Mouse (Mus musculus) CH12.LX (cell line): ENCODE results near the gene Tfe3. TPM values are rescaled to one million over a fixed set of nuclear protein-coding genes. Genes with fewer than 3 reads are reported as not detected.

ENCODE experiments used
- DNase-seq: peaks from one replicate; pipeline ENCODE4 v3.0.0-alpha.2; 2013; ENCODE audit errors: extremely low read depth
- H3K27ac ChIP-seq: 2 replicates; pipeline ENCODE4 v1.5.1; 2012; ENCODE audit warnings: low read depth, mild to moderate bottlenecking, control low read depth, moderate library complexity; ENCODE audit not compliant: insufficient read depth
- H3K27me3 ChIP-seq: replicated peaks from 2 replicates; pipeline ENCODE3; 2012; ENCODE audit warnings: inconsistent platforms
- H3K36me3 ChIP-seq, 2 experiments: replicated peaks in 1 of 2; 2 replicates each; pipeline versions ENCODE3 to v1.6.1; 2012; ENCODE audit warnings: inconsistent platforms in 1 of 2, low read length in 1 of 2, mild to moderate bottlenecking in 1 of 2, mixed read lengths in 1 of 2, moderate library complexity in 1 of 2; ENCODE audit not compliant: control insufficient read depth in 1 of 2, insufficient read depth in 1 of 2
- H3K4me1 ChIP-seq, 2 experiments: 2 replicates each; pipeline ENCODE4 v1.6.1; 2012; ENCODE audit warnings: inconsistent platforms in 1 of 2, moderate library complexity in 1 of 2; ENCODE audit not compliant: insufficient read depth in 2 of 2, control insufficient read depth in 1 of 2
- H3K4me2 ChIP-seq: 2 replicates; pipeline ENCODE4 v1.6.1; 2012; ENCODE audit warnings: low read depth, mild to moderate bottlenecking, control low read depth; ENCODE audit not compliant: poor library complexity, insufficient read depth, severe bottlenecking
- H3K4me3 ChIP-seq, 3 experiments: fragments of 150-350 bp in 1 of 3; sonication (generic) in 1 of 3; replicated peaks in 1 of 3; 2 replicates each; pipeline versions ENCODE3 to v1.5.1; 2011 to 2012; ENCODE audit warnings: low read depth in 2 of 3, low read length in 2 of 3, mild to moderate bottlenecking in 2 of 3, moderate library complexity in 2 of 3, control low read depth in 1 of 3, improper control_type of control experiment in 1 of 3, inconsistent platforms in 1 of 3, mixed read lengths in 1 of 3; ENCODE audit not compliant: poor library complexity in 1 of 3
- H3K79me2 ChIP-seq: replicated peaks from 2 replicates; pipeline ENCODE4 v1.6.1; 2012; ENCODE audit warnings: mild to moderate bottlenecking, moderate library complexity; ENCODE audit not compliant: control insufficient read depth, poor library complexity, insufficient read depth, severe bottlenecking; ENCODE audit errors: extremely low read depth
- H3K9ac ChIP-seq: 2 replicates; pipeline ENCODE4 v1.6.1; 2012; ENCODE audit warnings: low read depth, mild to moderate bottlenecking, control low read depth, moderate library complexity; ENCODE audit not compliant: insufficient read depth
- H3K9me3 ChIP-seq: replicated peaks from 2 replicates; pipeline ENCODE3; 2012; ENCODE audit warnings: low read length, inconsistent platforms, mixed read lengths
- BHLHE40 ChIP-seq: IDR thresholded peaks from 2 replicates; pipeline ENCODE4 v1.6.1; 2011; ENCODE audit warnings: mild to moderate bottlenecking, low read depth, low read length, improper control_type of control experiment
- CHD2 ChIP-seq: IDR thresholded peaks from 2 replicates; pipeline ENCODE4 v1.6.1; 2011; ENCODE audit warnings: low read length, improper control_type of control experiment
- CTCF ChIP-seq, 2 experiments: IDR thresholded peaks in 1 of 2; conservative IDR thresholded peaks in 1 of 2; 2 replicates each; pipeline ENCODE4 v1.5.1; 2011 to 2012; ENCODE audit warnings: low read depth in 2 of 2, low read length in 2 of 2, improper control_type of control experiment in 1 of 2, inconsistent platforms in 1 of 2, mild to moderate bottlenecking in 1 of 2, moderate library complexity in 1 of 2
- E2F4 ChIP-seq: IDR thresholded peaks from 2 replicates; pipeline ENCODE4 v1.6.1; 2011; ENCODE audit warnings: low read depth, low read length, improper control_type of control experiment; ENCODE audit not compliant: insufficient replicate concordance
- ETS1 ChIP-seq: conservative IDR thresholded peaks from 2 replicates; pipeline ENCODE4 v1.6.1; 2012; ENCODE audit warnings: low read depth, mild to moderate bottlenecking, inconsistent platforms, low read length, improper control_type of control experiment, moderate library complexity
- GABPA ChIP-seq: IDR thresholded peaks from 2 replicates; pipeline ENCODE4 v1.6.1; 2012; ENCODE audit warnings: low read depth, low read length, improper control_type of control experiment, inconsistent platforms; ENCODE audit not compliant: insufficient replicate concordance
- HCFC1 ChIP-seq: IDR thresholded peaks from 2 replicates; pipeline ENCODE4 v1.6.1; 2012; ENCODE audit warnings: low read depth, mild to moderate bottlenecking, inconsistent platforms, low read length, improper control_type of control experiment
- IRF4 ChIP-seq: IDR thresholded peaks from 2 replicates; pipeline ENCODE4 v1.6.1; 2014; ENCODE audit warnings: low read depth, mild to moderate bottlenecking, inconsistent platforms, low read length, improper control_type of control experiment
- JUN ChIP-seq: IDR thresholded peaks from 2 replicates; pipeline ENCODE4 v1.6.1; 2011; ENCODE audit warnings: low read depth, mild to moderate bottlenecking, low read length, improper control_type of control experiment, moderate library complexity; ENCODE audit not compliant: insufficient read depth
- JUND ChIP-seq: conservative IDR thresholded peaks from 2 replicates; pipeline ENCODE4 v1.6.1; 2011; ENCODE audit warnings: low read depth, low read length, improper control_type of control experiment
- KAT2A ChIP-seq: IDR thresholded peaks from 2 replicates; pipeline ENCODE4 v1.6.1; 2012; ENCODE audit warnings: low read length, improper control_type of control experiment, inconsistent platforms; ENCODE audit not compliant: insufficient replicate concordance
- MAFK ChIP-seq: IDR thresholded peaks from 2 replicates; pipeline ENCODE4 v1.6.1; 2011; ENCODE audit warnings: low read length, improper control_type of control experiment; ENCODE audit not compliant: insufficient replicate concordance
- MAZ ChIP-seq: IDR thresholded peaks from 2 replicates; pipeline ENCODE4 v1.6.1; 2012; ENCODE audit warnings: low read depth, mild to moderate bottlenecking, inconsistent platforms, low read length, improper control_type of control experiment, moderate library complexity
- MXI1 ChIP-seq: IDR thresholded peaks from 2 replicates; pipeline ENCODE4 v1.6.1; 2011; ENCODE audit warnings: mild to moderate bottlenecking, low read depth, low read length, improper control_type of control experiment
- MYC ChIP-seq: IDR thresholded peaks from 2 replicates; pipeline ENCODE4 v1.6.1; 2011; ENCODE audit warnings: low read depth, mild to moderate bottlenecking, improper control_type of control experiment, low read length
- NRF1 ChIP-seq: IDR thresholded peaks from 2 replicates; pipeline ENCODE4 v1.6.1; 2014; ENCODE audit warnings: low read depth, mild to moderate bottlenecking, inconsistent platforms, low read length, improper control_type of control experiment, moderate library complexity
- POLR2A ChIP-seq: IDR thresholded peaks from 2 replicates; pipeline ENCODE4 v1.6.1; 2011; ENCODE audit warnings: low read depth, mild to moderate bottlenecking, improper control_type of control experiment, low read length
- POLR2AphosphoS2 ChIP-seq: IDR thresholded peaks from 2 replicates; pipeline ENCODE4 v1.6.1; 2011; ENCODE audit warnings: low read depth, low read length, improper control_type of control experiment
- RAD21 ChIP-seq: IDR thresholded peaks from 2 replicates; pipeline ENCODE4 v1.6.1; 2011; ENCODE audit warnings: low read depth, mild to moderate bottlenecking, low read length, improper control_type of control experiment, moderate library complexity
- RCOR1 ChIP-seq: conservative IDR thresholded peaks from 2 replicates; pipeline ENCODE4 v1.6.1; 2012; ENCODE audit warnings: low read depth, mild to moderate bottlenecking, inconsistent platforms, low read length, improper control_type of control experiment
- SMC3 ChIP-seq: IDR thresholded peaks from 2 replicates; pipeline ENCODE4 v1.6.1; 2011; ENCODE audit warnings: low read depth, low read length, improper control_type of control experiment
- TBP ChIP-seq: conservative IDR thresholded peaks from 2 replicates; pipeline ENCODE4 v1.6.1; 2011; ENCODE audit warnings: low read depth, low read length, improper control_type of control experiment
- UBTF ChIP-seq: IDR thresholded peaks from 2 replicates; pipeline ENCODE4 v1.6.1; 2012; ENCODE audit warnings: low read depth, mild to moderate bottlenecking, inconsistent platforms, low read length, improper control_type of control experiment, moderate library complexity
- USF1 ChIP-seq: IDR thresholded peaks from 2 replicates; pipeline ENCODE4 v1.6.1; 2014; ENCODE audit warnings: low read depth, mild to moderate bottlenecking, inconsistent platforms, low read length, improper control_type of control experiment
- ZKSCAN1 ChIP-seq: IDR thresholded peaks from 2 replicates; pipeline ENCODE4 v1.6.1; 2012; ENCODE audit warnings: low read depth, inconsistent platforms, low read length, improper control_type of control experiment, borderline replicate concordance
- ZMIZ1 ChIP-seq: IDR thresholded peaks from 2 replicates; pipeline ENCODE4 v1.6.1; 2012; ENCODE audit warnings: low read depth, mild to moderate bottlenecking, inconsistent platforms, low read length, improper control_type of control experiment
- ZNF384 ChIP-seq: IDR thresholded peaks from 2 replicates; pipeline ENCODE4 v1.6.1; 2012; ENCODE audit warnings: low read depth, low read length, improper control_type of control experiment, inconsistent platforms
- dilution Hi-C: fragments of 300-500 bp; cut with MboI; formaldehyde crosslinking; loops from 2 replicates; pipeline ENCODE4 v1.14.3; 2020; ENCODE audit warnings: low sequenced_read_pairs; ENCODE audit not compliant: extremely low pct_unique_long_range_greater_than_20kb, extremely low pct_ligation_motif_present
- in situ Hi-C: fragments of 300-500 bp; cut with MboI; formaldehyde crosslinking; loops from 3 replicates; pipeline ENCODE4 v1.14.3; 2019; ENCODE audit warnings: low sequenced_read_pairs, low pct_ligation_motif_present, low pct_unique_long_range_greater_than_20kb, mixed read lengths
- polyA plus RNA-seq: library from polyadenylated mRNA; unstranded; fragments of >175 nt; gene quantifications from 2 replicates; pipeline ENCODE4 v1.2.1, GENCODE M21; 2012; ENCODE audit warnings: low read depth; ENCODE audit not compliant: insufficient read length
- total RNA-seq, 2 experiments: library from RNA; depleted of rRNA; stranded (reverse); fragments of 300-350 nt in 1 of 2; fragments of >200 nt in 1 of 2; gene quantifications; 2 replicates each; pipeline ENCODE4 v1.2.3; 2012 to 2014

Tfe3 gene
- total and polyA plus RNA-seq, 3 experiments = 8.3 to 26.0 (median 15.9) TPM

GRCm38 (mm10) chrX:7772766-7773165 is 10.4 kb downstream of the Tfe3 start:
- in situ Hi-C loops = no loop called here
- TF ChIP-seq MAZ = no peak
- no peak for TF ChIP-seq SMC3
- TF ChIP-seq JUND = no peak
- no peak for TF ChIP-seq CHD2
- TF ChIP-seq RCOR1 = no peak
- TF ChIP-seq IRF4 = no peak
- peak; percentile 6 for TF ChIP-seq RAD21
- TF ChIP-seq MAFK = no peak
- no peak for TF ChIP-seq UBTF
- TF ChIP-seq ZNF384 = no peak
- no peak for TF ChIP-seq POLR2AphosphoS2
- no peak for TF ChIP-seq TBP
- no peak for TF ChIP-seq JUN
- no peak for TF ChIP-seq POLR2A
- peak; percentile 24 to 53; a peak in 2 of 4 replicates for TF ChIP-seq CTCF (conservative IDR thresholded peaks at IDR 0.05 in 1 of 2, IDR thresholded peaks at IDR 0.05 in 1 of 2; ENCODE audit: low read depth in 2 of 2, low read length in 2 of 2)
- TF ChIP-seq NRF1 = no peak
- TF ChIP-seq ETS1 = no peak
- TF ChIP-seq MXI1 = no peak
- peaks cover 0 to 7% of the 10 kb centered on the region in 2 experiments; a peak in 2 of 4 replicates for H3K4me1 ChIP-seq
- DNase-seq = no peak
- H3K9ac ChIP-seq = no peak overlapping the region
- H3K4me3 ChIP-seq = no peak overlapping the region
- no peak overlapping the region for H3K4me2 ChIP-seq
- no peak overlapping the region for H3K27ac ChIP-seq
- no peaks in the 10 kb centered on the region for H3K79me2 ChIP-seq
- no peaks in the 10 kb centered on the region for H3K27me3 ChIP-seq
- peaks cover 49 to 75% of the 10 kb centered on the region in 2 experiments for H3K36me3 ChIP-seq
- dilution Hi-C loops = no loop called here
- H3K9me3 ChIP-seq = no peaks in the 10 kb centered on the region

- Histone ChIP-seq H3K27ac (no peak overlapping the region), H3K4me3 (no peak overlapping the region), H3K36me3 (peaks cover 33 to 46% of the 10 kb centered on the region in 2 experiments), H3K9me3 (no peaks in the 10 kb centered on the region), H3K4me1 (peaks cover 0 to 7% of the 10 kb centered on the region in 2 experiments; a peak in 2 of 4 replicates), H3K27me3 (no peaks in the 10 kb centered on the region), H3K9ac (no peak overlapping the region), H3K4me2 (no peak overlapping the region), H3K79me2 (no peaks in the 10 kb centered on the region)
- no peak for TF ChIP-seq GABPA
- no peak for TF ChIP-seq ZKSCAN1
- no peak for TF ChIP-seq MYC
- TF ChIP-seq POLR2AphosphoS2 = no peak
- TF ChIP-seq HCFC1 = no peak
- TF ChIP-seq CHD2 = no peak
- no peak for TF ChIP-seq MAFK
- no peak for TF ChIP-seq POLR2A
- TF ChIP-seq RAD21 = no peak
- TF ChIP-seq MAZ = no peak
- no peak for TF ChIP-seq SMC3
- no peak for TF ChIP-seq KAT2A
- no peak for TF ChIP-seq BHLHE40
- no peak for TF ChIP-seq USF1
- TF ChIP-seq JUND = no peak
- no peak for TF ChIP-seq E2F4
- no peak for TF ChIP-seq ZMIZ1
- dilution Hi-C loops = no loop called here
- in situ Hi-C loops = no loop called here
- no peak for DNase-seq
These were observed 13.3 kb downstream of the Tfe3 start for GRCm38 (mm10) chrX:7775501-7776205.
